Mouse (Mus musculus): ENCODE measurements around the gene Pcp4.
"Not testable (repeated sequence)": the region's sequence is repeated elsewhere in the genome, so short reads cannot be mapped to it uniquely, and the experiment has no call there.

Pcp4 gene

DNA sequence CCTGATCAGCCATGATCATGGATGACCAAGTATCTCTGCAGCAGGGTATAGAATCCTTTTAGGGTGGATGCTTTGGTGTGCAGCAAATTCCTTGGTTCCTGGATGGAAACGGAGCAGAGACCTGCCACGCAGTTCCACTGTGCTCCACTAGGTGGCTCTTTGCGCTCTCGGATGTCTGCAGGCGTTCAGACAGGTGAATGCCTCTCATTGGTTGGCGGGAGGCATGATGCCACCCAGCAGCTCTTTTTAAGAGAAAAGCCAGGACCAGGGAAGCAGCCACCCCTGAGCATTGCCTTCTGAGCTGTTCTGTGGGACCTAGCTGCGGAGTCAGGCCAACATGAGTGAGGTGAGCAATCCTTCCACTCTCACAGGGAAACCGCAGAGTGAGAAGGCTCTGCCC lies at the start of gene Pcp4:
Gene Pcp4 (plus strand): TSS at position 162 of the 400 bp plus-strand sequence.
- DNase-seq (ENCODE audit: low read depth): peak; percentile 50

DNA sequence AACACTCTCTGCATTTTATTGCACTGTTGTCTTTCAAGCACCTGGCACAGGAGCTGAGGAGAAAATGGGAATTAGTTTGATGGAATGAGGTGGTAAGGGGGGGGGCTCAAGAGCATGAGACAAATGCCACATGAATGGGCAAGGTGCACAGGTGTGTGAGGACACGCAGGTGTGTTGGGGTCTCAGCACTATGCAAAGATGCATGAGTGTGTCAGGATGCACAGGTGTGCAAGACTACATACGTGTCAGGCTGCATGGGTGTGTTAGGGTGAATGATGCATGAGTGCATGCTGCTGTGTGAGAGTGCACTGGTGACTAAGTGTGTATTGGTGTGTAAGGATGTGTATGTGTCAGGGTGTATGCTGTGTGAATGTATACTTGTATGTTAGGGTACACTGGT lies 42.4 kb upstream of the Pcp4 start:
- no peak for DNase-seq (ENCODE audit: low read depth)

DNA sequence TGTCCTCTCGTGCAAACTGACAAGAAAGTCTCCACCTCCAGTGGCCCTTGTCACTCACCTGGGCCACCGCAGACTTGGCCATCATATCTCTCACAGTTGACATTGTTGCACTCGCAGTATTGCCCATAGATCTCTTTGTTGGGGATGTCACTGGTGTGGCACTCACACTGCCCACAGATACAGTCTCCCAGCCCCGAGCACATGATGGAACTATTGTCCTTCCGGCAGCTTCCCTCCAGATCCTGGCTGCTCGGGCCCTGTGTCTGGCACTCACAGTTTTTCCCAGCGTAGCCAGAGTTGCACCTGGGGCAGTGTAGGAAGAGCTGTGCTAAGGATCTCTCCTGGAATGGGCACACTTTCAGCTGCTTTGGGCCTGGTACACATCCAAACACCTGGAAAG lies 40.7 kb upstream of the Pcp4 start:
- DNase-seq (ENCODE audit: low read depth): no peak

DNA sequence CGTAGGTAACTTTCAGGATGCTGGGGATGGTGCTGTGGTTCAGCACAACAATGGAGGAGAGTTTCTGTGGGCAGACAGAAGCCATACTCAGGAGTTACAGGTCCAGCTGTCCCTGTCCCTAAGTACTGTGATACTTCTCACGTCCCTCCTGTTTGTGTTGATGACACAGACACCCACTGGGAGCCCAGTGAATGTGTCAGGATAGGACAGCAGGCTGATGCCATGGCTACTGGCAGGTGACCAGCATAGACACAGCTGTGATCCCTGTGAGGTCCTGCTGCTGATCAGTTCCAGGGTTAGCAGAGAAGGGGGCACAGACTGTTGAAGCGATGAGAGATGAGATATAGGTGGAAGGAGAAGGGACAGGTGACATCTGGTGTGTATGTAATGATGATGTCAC lies 38.4 kb upstream of the Pcp4 start:
- DNase-seq (ENCODE audit: low read depth): no peak

DNA sequence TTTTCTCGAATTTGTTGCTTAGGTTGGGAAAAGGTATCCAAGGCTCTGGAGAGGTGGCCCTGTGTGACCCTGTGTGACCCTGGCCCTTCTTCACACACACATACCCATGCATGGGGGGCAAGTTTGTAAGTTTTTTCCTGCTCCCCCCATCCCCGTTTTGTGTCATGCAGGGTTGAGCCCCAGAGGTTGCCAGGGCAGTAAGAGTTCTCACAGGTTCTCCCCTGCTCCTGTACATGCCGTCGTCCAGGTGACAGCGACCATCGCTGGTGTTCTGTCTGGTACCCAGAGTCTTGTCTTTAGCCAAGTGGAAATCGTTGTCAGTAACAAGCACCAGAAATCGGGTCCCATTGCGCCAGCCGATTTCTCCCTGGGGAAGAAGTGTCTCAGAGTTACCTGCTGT lies 34.1 kb upstream of the Pcp4 start:
- DNase-seq (ENCODE audit: low read depth): no peak

DNA sequence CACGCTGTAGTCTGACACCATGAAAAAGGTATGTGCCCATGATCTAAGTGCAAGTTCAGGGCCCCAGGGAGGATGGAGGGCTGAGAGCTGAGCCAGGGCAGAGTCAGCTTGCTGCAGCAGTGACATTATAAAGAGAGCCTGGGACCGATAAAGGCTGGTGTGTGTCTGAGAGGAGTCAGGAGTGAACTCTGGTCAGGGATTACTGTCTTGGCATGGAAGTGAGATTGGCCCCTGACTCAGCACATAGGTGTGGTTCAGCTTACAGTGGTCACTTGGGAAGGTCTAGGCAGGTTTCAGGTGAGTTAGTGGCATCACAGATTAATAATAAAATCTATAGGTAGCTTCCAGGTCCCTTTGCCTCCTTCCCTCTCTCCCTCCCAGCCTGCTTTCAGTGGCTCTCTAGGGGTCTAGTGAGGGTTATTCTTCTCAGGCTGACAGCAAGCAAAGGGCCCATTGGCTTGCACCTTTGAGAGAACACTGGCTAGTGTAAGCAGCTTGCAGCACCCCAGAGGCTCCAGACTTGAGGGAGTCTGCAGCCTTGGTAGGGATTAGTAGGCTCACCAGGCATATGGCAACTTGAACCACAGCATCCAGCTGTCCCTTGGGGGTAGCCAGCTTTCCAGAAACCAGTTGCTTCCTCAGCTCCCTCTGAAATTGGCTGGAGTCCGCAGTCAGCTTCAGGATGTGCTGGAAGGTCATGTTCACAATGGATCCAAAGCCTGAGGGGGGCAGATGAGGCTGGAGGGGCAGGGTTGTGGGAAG lies 33.2 kb upstream of the Pcp4 start:
- no peak for DNase-seq (ENCODE audit: low read depth)

DNA sequence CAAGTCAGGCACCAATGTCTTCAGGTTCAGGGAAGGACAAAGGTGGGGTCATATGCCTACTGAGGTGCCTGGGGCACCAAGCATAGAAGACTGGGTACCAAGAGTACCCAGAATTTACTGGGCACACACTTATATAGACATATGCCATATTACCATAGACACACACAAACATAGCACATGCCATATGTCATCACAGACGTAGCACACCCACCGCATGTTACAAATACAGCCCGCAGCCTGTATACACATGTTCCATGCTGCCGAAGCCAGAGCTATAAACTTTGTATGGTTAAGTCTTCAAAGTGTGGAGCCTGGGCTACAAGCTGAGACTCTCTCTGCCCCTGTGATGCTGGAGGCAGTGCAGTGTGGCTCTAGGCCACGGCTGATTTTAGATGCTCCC lies 28.5 kb upstream of the Pcp4 start:
- no peak for DNase-seq (ENCODE audit: low read depth)

DNA sequence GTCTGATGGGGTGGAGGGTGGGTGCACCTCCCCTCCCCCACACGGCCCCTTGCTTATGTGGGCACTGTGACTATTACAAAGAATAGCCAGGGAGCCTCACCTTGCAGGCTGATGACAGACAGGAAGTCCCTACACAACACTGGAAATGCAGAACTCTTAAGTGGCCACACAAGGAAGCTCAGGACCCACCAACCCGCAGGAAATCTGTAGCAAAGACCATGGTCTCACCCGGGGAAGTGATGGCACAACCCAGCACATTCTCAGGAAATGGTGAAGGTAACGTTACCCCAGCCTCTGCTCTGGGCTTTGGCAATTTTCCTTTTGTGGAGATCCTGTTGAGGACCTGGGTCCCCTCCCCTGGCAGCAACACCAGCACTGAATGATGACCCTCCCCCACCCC lies 27.7 kb upstream of the Pcp4 start:
- peak; percentile 75 for DNase-seq (ENCODE audit: low read depth)

DNA sequence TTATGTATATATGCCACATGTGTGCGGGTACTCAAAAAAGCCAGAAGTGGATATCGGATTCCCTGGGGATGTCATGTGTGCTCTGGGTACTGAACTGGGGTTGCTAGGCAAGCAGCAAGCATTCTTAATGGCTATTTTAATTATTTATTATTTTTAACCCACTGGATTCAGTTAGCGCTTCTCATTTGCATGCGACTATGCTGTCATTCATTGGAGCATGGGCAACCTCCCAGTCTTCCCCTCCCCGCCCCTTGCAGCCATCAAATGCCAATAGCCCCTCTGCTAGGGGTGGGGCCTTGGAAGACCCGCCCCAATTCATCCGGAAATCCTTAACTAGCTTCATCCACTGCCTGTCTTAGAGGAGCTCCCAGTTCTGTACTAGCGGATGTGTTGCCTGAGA lies 26.5 kb upstream of the Pcp4 start:
- DNase-seq (ENCODE audit: low read depth): no peak

DNA sequence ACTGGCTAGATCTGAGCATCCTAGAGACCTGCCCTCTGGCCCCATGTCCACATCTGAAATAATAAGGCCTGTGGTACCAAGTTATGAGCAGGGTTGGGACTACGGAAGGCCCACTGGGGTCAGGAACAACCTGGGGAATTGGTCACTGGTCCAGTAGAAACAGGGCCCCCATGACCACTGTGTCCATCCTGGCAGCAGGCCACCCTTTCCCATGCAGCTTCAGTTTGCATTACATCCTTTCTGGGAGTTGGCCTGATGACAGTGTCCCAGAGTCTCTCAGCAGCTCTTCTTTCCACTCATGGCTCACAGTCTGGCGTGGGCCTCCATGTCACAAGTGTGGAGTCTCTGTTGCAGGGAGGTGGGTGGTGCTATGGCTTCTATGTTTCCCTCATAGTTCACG lies 25.6 kb upstream of the Pcp4 start:
- DNase-seq (ENCODE audit: low read depth): no peak

DNA sequence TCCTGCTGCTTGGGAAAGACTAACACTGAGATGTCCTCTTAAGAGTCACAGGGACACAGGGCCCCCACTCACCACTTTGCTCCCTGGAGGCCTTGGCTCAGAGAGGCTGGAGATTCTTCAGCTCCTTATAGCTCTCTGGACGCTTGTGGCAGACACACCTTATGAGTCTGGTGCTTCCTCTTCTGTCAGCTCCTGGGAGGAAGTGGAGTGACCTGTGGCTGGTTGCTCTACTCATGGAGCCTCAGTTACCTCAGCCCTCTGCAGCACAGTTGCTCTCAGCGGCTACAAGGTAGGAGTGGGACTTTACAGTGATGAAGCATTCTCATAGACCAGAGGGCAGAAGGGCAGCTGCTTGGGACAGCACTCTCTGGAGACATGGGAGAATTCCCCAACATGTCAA lies 23.9 kb upstream of the Pcp4 start, which contains the start of gene Itgb2l:
Gene Itgb2l (minus strand): TSS at position 152 of the 400 bp plus-strand sequence.
- no peak for DNase-seq (ENCODE audit: low read depth)

DNA sequence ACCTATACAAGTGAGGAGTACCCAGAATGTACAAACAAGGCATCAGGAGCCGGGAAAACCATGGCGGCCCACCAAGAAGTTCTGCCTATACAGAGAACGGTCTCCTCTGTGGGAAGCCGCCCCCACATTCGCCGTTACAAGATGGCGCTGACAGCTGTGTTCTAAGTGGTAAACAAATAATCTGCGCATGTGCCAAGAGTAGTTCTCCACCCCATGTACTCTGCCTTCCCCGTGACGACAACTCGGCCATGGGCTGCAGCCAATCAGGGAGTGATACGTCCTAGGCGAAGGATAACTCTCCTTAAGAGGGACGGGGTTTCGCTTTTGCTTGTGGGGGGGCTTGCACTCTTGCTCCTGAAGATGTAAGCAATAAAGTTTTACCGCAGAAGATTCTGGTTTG lies 16.5 kb upstream of the Pcp4 start:
- DNase-seq (ENCODE audit: low read depth): not testable (repeated sequence)

DNA sequence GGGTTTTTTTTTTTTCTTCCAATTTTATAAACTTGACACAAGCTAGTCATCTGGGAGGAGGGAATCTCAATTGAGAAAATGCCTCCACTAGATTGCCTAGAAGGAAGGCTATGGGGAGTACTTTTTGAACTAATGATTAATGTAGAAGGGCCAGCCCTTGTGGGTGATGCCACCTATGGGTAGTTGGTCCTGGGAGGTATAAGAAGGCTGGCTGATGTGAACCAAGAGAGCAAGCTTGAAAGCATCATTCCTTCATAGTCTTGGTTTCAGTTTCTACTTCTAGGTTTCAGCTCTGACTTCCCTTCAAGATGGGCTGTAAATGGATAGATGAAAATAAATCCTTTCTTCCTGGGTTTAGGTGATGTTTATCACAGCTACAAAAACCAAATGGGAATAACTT lies 13.3 kb upstream of the Pcp4 start:
- DNase-seq (ENCODE audit: low read depth): no peak

DNA sequence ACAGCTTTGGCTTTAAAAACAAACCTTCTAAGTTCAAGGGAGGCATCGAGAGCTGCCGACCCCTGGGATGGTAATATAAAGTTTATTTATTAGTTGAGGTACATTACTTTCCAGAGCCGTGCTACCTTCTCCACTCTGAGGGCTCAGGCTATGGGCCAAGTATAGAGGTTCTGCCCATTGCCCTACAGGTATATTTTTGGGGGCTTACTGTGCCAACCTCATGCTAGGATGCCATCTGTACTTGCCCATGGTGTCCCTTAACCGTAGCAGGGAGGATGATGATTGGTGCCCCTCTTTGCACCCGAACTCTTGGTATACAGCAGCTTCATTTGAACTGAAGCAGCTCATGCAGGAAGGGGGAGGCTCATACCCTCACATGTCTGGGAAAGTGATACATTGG lies 9.8 kb upstream of the Pcp4 start:
- no peak for DNase-seq (ENCODE audit: low read depth)

DNA sequence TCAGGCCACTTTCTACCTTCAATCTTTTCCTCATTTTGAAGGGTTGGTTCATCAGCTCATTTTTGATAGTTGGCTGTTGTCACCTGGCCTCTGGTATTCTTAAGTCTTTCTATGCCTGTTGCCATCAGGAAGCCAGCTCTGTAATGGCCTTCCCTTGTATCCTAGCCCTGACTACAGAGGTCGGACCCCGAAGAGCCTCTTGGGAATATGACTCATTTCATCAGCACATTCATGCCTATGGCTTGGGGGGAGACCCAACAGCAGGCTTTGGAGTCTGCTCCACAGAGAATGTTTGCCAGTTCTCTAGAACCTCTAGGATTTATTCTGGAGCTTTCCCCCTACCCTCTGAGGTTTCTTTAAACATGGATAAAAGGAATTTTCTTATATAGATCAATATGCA lies 8.1 kb upstream of the Pcp4 start:
- no peak for DNase-seq (ENCODE audit: low read depth)

DNA sequence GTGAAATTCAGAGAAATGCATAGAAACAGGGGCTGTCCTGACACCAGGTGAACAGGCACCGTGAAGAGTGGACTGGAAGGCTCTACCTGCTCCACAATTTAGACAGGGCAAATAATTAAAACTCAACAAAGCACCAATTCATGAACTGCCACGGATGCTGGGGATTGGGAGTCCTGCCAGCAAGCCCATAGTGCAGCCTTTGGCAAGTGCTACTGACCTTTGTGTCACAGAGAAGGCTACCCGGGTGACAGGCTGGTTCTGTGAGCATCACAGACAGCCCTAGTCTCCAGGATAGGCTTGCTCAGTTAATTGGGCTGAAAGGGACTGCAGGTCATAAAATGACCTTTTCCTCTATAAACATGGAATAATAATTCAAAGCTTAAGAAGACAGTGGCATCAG lies 6.6 kb upstream of the Pcp4 start:
- no peak for DNase-seq (ENCODE audit: low read depth)

DNA sequence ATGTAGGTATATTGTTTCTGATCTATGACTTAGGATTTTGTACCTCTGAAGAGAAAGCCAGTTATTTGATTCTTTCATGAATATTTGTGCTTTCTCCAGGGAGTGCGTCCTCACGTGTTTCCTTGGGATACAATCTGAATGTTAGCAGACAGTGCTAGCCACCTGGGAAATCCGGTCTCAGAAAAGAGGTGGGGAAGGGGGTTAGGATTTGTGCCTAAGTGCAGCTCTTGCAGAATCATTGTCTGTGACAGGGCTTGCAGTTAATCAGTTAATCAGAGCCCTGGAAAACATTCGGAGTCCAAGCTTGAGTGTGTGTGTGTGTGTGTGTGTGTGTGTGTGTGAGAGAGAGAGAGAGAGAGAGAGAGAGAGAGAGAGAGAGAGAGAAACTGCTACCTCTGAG lies 605 bp downstream of the Pcp4 start:
- DNase-seq (ENCODE audit: low read depth): no peak

DNA sequence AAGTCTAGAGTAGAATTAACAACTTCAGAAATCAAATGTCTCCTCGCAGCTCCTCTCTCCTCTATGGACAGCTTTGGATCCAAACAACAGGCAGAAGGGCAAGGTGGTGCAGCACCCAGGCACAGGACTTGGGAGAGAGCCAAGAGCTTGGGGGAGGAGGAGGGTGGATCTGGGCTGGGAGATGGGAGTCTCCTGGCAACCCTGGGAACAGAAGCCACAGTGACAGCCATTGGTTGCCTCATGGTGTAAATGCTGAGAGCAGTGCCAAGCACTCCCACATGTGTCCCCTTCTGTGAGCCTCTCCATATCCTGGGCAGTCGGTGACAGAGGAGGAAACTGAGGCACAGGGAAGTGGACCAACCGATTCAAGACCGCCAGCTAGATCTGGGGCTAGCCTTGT lies 1.3 kb downstream of the Pcp4 start:
- no peak for DNase-seq (ENCODE audit: low read depth)

DNA sequence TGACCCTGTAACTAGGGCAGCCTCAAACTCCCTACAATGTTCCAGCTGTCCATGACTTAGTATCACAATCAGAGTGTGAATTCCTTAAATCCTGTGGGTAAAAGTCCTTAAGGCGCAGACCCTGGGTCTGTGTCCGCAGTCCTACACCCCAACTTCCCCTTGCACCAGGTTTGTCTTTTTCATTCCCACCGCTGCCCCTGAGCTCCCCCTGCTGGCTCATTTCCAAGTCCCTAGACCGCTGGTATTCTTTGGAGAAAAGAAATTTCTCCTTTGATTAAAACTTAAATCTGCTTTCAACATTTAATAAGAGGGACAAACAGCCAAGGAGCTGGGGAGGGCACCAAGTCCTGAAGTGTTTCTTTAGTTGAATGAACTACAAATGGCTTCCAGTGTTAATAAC lies 2.2 kb downstream of the Pcp4 start:
- DNase-seq (ENCODE audit: low read depth): peak; percentile 63

DNA sequence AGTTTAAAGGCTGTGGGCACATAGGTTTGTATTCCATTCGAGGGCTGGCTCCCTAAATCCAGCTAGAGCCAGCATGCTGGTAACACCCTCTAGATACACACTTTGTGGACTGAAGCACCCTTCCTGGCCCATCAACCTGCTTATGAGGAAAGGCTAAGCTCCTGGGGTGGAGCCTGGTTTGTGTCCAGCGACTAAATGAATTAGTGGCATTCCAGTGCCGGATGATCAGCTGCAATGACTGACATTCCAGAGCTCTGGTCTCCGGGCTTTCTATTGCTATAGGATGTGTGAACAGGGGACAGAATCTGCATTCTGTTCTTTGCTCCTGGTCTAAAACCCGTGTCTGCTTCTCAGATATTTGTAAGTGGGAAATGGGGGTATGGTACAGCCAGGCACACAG lies 5.0 kb downstream of the Pcp4 start:
- DNase-seq (ENCODE audit: low read depth): no peak

DNA sequence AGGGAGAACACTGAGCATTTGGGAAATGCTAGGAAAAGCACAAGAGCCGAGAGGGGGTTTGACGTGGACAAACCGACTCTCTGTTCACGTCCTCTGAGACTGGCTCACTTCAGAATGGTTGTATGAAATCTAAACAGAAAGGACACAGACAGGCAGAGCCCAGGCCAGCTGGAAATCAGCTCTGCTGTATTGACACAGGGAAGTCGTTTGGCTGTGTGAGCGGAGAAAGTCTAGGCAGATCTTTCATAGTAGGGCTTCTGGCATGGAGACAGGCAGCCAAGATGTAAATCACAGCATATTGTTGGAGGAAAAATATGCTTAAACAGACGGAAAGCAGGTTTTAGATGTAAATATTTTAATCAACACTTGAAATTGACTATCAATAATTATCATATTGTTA lies 5.4 kb downstream of the Pcp4 start:
- no peak for DNase-seq (ENCODE audit: low read depth)

DNA sequence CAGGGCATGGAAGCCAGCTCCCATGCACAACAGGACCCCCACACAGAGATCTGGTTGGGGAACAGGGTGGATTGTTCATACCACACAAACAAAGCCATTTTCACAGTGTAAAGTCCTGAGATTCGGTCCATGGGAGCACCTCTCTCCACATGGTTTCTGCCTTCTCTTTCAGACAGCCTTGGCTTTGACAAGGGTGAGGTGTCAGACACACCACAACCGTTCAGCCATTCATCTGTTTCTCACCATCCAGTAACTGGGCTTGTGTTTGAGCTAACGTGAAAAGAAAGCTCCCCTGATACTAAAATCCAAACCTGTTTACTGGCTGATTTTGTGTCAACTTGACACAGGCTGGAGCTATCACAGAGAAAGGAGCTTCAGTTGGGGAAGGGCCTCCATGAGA lies 6.8 kb downstream of the Pcp4 start:
- DNase-seq (ENCODE audit: low read depth): no peak

DNA sequence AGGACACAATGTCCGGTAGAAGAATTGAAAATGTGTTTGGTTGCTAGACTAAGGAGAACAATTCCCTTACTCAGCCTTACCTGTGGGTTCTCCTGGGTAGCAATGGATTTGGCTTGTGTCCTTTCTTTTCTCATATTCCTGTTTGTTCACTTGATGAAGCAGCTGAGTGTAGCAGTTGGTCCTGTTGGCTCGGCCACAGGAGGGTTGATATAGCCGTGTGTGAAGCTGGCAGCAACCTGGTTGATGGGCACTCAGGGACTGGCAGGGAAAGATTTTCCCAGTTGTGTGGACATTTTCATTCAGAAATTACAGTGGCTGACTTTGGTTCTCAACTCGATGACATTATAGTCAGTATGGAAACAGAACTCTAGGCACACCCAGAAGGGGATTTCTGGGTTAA lies 14.4 kb downstream of the Pcp4 start:
- no peak for DNase-seq (ENCODE audit: low read depth)

DNA sequence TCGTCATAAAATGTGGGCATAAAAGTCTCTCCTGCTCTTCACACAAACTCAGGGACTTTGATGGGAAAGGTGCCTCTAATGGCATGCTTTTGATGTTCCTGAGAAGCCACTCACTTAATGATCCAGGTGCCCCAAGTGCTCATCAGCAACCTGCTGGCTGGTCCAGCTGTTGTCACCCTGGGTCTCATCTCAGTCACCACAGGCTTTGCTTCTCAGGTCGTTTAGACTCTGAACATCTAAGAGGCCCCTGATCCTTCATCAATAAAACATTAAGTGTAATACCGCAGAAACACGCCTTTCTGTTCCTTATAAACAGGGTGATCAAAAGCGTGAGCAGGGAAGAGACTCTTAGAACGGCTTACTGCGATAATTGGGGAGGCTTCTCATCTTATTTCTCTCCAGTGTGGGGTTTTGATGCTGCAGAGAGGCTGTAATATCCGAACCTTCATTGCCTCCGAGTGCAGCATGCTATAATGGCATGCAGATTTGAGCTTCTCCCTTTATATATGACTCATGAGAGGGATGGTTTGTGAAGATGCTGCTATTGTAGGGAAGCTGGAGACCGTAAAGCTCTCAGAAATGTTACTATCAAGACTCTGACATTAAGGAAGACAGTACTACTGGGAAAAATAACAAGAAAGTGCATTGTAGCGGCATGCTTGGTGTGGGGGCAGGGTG lies 19.7 kb downstream of the Pcp4 start:
- DNase-seq (ENCODE audit: low read depth): no peak
